Mouse (Mus musculus) kidney, embryonic 16.5 days (tissue): Measurements from ENCODE around the gene Slc9b1. TPM values are rescaled to one million over a fixed set of nuclear protein-coding genes. Genes with fewer than 3 reads are reported as not detected.

Experiments
- ATAC-seq: fragments of 200-750 bp; cut with Nextera tagmentation; 2 replicates; pipeline ENCODE4 v1.8.0; 2017; ENCODE audit warnings: moderate TSS enrichment; ENCODE audit not compliant: low FRiP score, low TSS enrichment
- H3K27ac ChIP-seq: fragments of 300-500 bp; sonication (generic); 2 replicates; pipeline ENCODE4 v1.5.1; 2014; ENCODE audit warnings: low read length
- H3K27me3 ChIP-seq: fragments of 300-500 bp; sonication (generic); 2 replicates; pipeline ENCODE4 v1.6.1; 2014; ENCODE audit warnings: low read length, control low read depth, mixed read lengths; ENCODE audit not compliant: insufficient read depth
- H3K36me3 ChIP-seq: fragments of 300-500 bp; sonication (generic); 2 replicates; pipeline ENCODE4 v1.6.1; 2014; ENCODE audit warnings: low read length, control low read depth, mixed read lengths; ENCODE audit not compliant: insufficient read depth
- H3K4me1 ChIP-seq: fragments of 300-500 bp; sonication (generic); 2 replicates; pipeline ENCODE4 v1.6.1; 2014; ENCODE audit warnings: low read length, control low read depth, mixed read lengths; ENCODE audit not compliant: insufficient read depth
- H3K4me2 ChIP-seq: fragments of 300-500 bp; sonication (generic); replicated peaks from 2 replicates; pipeline ENCODE4 v1.6.1; 2014; ENCODE audit warnings: low read depth, low read length
- H3K4me3 ChIP-seq: fragments of 300-500 bp; sonication (generic); 2 replicates; pipeline ENCODE4 v1.5.1; 2014; ENCODE audit warnings: mild to moderate bottlenecking, low read length
- H3K9ac ChIP-seq: fragments of 300-500 bp; sonication (generic); replicated peaks from 2 replicates; pipeline ENCODE4 v1.6.1; 2014; ENCODE audit warnings: low read length
- H3K9me3 ChIP-seq: fragments of 300-500 bp; sonication (generic); 2 replicates; pipeline ENCODE4 v1.6.1; 2016; ENCODE audit warnings: low read length, control low read depth
- WGBS: fragments of 180-500 bp; shearing (Covaris S2); extraction: QIAGEN DNeasy Blood & Tissue Kit; methylation state at CpG from one replicate; pipeline ENCODE4 v1.1.7; 2014; 5-methylcytosine and 5-hydroxymethylcytosine counted together
- polyA plus RNA-seq: library from polyadenylated mRNA; unstranded; fragments of >200 nt; fragmentation: Nextera tagmentation; extraction: Ambion mirVana; gene quantifications from 2 replicates; pipeline ENCODE4 v1.2.1, GENCODE M21; 2015

Slc9b1 gene
- polyA plus RNA-seq, 1 experiment from 2014 or later = 0.44 TPM

DNA sequence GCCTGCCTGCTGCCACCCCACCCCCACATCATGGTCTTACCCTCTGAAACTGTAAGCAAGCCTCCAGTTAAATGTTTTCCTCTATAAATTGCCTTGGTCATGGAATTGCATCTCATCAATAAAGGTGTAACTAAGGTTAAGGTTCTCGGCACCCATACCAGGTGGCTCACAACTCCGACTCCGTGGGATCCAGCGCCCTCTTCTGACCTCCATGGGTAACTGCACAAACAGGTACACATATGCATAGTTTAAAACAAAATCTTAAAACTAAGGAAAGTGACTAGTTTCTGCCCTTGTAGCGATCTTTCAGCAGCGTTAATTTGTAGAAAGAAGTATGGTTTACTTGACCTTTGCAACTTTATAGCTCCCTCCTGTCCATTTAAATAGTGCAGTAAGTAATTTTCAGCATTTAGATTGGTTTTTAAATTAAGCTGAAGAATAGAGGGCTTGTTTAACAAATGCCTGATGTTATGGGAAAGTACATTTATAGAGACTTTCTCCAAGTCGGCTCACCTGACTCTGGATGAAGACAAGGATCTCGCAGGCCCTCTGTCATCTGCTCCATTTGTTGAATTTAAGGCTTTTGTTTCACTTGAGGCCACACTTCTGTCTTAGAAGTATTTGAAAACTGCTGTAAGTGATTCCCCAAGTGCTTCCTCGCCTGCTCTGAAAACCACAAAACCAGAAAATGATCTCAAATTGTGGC, 32.0 kb upstream of the Slc9b1 start:
- no peak overlapping the region for H3K4me2 ChIP-seq
- no peak overlapping the region for H3K4me3 ChIP-seq
- H3K27me3 ChIP-seq = no peaks in the 10 kb centered on the region
- peaks cover 3% of the 10 kb centered on the region; the same call in 1 of the 2 replicates for H3K9me3 ChIP-seq
- no peaks in the 10 kb centered on the region for H3K36me3 ChIP-seq
- 84% methylated on average over 9 of the region's 9 CpGs for WGBS
- no peaks in the 10 kb centered on the region for H3K4me1 ChIP-seq
- ATAC-seq = no peak
- H3K9ac ChIP-seq = no peak overlapping the region
- H3K27ac ChIP-seq = no peak overlapping the region

DNA sequence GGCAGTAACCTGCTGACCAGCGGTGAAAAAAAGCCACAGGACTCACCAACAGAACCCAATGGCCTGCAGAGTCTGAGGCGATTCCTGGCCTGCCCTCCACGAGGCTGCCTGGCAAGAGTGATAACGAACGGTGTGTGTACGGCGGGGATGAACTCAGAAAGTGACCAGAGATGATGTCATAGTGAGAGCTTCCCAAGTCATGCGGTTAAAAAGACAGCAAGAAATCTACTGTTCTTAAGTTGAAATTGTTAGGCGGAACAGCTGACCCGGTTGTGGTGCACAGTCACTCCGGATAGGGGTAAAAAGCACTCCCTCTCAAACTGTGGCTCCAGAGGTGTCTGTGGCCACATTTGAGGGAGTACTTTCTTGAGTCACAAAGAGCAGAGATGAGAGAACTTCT, 29.5 kb upstream of the Slc9b1 start:
- Histone ChIP-seq H3K36me3 (no peaks in the 10 kb centered on the region), H3K27me3 (no peaks in the 10 kb centered on the region), H3K4me1 (no peaks in the 10 kb centered on the region), H3K27ac (no peak overlapping the region), H3K9me3 (peaks cover 3% of the 10 kb centered on the region; the same call in 1 of the 2 replicates), H3K4me2 (no peak overlapping the region), H3K9ac (no peak overlapping the region), H3K4me3 (no peak overlapping the region)
- ATAC-seq = no peak
- WGBS = 85% methylated on average over 11 of the region's 11 CpGs

DNA sequence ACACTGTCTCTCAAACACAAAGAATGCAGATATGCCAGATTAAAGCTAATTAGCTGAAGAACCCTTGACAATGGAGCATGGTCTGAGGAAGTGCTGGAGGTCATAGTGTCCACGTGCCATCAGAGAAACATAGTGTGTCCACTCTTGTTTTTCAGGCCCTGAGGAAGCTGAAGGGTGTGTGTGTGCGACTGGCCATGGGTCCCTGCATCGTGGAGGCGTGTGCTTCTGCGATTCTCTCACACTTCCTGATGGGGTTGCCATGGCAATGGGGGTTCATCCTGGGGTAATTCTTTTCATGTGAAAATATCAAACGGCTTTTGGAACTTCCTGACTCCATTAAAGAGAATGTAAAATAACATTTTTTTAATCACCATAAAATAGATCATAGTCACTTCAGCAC, 23.5 kb upstream of the Slc9b1 start:
- Histone ChIP-seq H3K27ac (no peak overlapping the region), H3K4me1 (no peaks in the 10 kb centered on the region), H3K9me3 (no peaks in the 10 kb centered on the region), H3K9ac (no peak overlapping the region), H3K36me3 (no peaks in the 10 kb centered on the region), H3K4me2 (no peak overlapping the region), H3K27me3 (no peaks in the 10 kb centered on the region), H3K4me3 (no peak overlapping the region)
- WGBS = 59% methylated on average over 6 of the region's 6 CpGs
- no peak for ATAC-seq

DNA sequence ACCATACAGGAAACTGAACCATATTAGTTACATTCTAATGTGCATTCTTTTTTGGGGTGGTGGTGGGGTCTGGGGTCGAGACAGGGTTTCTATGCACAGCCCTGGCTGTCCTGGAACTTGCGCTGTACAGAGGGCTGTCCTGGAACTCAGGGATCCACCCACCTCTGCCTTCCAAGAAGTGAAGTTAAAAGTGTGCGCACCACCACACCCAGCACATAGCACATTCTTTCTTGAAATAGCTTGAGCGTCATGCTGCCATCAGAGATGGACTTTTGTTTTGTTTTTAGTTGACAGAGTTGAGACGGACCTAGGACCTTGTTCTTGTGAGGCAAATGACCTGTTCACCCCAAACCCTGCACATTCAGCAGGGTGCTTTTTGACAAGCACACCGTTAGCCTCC, 20.7 kb upstream of the Slc9b1 start:
- ATAC-seq = no peak
- Histone ChIP-seq H3K36me3 (no peaks in the 10 kb centered on the region), H3K27me3 (no peaks in the 10 kb centered on the region), H3K4me1 (no peaks in the 10 kb centered on the region), H3K4me3 (no peak overlapping the region), H3K27ac (no peak overlapping the region), H3K9me3 (no peaks in the 10 kb centered on the region), H3K9ac (no peak overlapping the region), H3K4me2 (no peak overlapping the region)
- 69% methylated on average over 6 of the region's 6 CpGs for WGBS

DNA sequence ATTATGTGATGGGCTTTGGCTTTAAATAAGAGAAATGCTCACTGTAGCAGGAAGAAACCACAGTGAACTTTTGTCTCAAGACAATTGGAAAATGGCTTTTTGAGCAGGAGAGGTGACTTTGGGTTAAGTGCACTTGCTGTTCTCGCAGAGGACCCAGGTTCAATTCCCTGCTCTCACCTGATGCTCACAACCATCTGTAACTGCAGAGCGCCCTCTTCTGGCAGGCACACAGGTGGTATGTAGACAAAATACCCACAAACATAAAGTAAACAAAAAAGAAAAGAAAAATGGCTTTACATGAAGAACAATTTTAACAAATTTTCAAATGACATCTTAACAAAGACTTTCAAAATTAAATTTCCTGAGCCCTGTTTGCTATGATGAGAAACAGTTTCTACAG, 20.2 kb upstream of the Slc9b1 start:
- Histone ChIP-seq H3K27me3 (no peaks in the 10 kb centered on the region), H3K27ac (no peak overlapping the region), H3K4me3 (no peak overlapping the region), H3K9ac (no peak overlapping the region), H3K36me3 (no peaks in the 10 kb centered on the region), H3K4me1 (no peaks in the 10 kb centered on the region), H3K4me2 (no peak overlapping the region), H3K9me3 (no peaks in the 10 kb centered on the region)
- ATAC-seq = no peak
- WGBS = 68% methylated on average over 2 of the region's 2 CpGs

DNA sequence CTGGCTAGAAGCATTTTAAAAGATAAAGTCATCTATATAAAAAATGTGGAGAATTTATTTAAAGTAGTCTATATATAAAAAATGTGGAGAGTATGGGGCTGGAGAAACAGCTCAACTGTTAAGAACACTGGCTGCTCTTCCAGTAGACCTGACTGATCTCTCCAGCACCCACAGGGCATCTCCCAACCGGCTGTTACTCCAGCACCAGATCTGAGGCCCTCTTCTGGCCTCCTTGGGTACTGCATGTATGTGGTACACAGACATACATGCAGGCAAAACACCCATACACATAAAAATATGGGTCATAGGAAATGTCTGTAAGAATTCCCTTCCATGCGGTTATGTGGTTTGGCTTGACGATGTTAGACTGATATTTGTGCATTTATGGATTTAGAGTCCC, 19.3 kb upstream of the Slc9b1 start:
- H3K9me3 ChIP-seq = no peaks in the 10 kb centered on the region
- 37% methylated on average over 3 of the region's 3 CpGs for WGBS
- no peak overlapping the region for H3K9ac ChIP-seq
- no peaks in the 10 kb centered on the region for H3K27me3 ChIP-seq
- H3K4me1 ChIP-seq = no peaks in the 10 kb centered on the region
- H3K27ac ChIP-seq = no peak overlapping the region
- no peaks in the 10 kb centered on the region for H3K36me3 ChIP-seq
- H3K4me2 ChIP-seq = no peak overlapping the region
- ATAC-seq = no peak
- H3K4me3 ChIP-seq = no peak overlapping the region

DNA sequence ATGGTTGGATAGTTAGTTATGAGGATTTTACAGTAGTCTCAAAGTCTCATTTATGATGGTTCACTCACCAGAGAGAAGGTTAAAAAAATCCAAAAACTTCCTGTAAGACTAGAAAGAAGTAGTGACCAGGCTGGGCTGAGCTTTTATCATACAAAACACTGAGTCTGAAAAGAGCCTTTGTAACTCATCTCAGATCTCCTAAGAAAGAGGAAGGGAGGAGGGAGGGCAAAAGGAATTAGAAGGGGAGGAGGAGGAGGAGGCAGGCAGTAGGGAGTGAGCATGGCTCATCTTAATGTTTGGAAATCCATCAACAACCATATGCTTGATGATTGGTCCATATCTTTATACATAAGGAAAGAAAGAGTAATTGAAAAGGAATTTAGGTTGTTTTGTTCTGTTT, 15.1 kb upstream of the Slc9b1 start:
- no peaks in the 10 kb centered on the region for H3K4me1 ChIP-seq
- ATAC-seq = no peak
- H3K36me3 ChIP-seq = no peaks in the 10 kb centered on the region
- no peak overlapping the region for H3K4me3 ChIP-seq
- H3K4me2 ChIP-seq = no peak overlapping the region
- H3K9me3 ChIP-seq = no peaks in the 10 kb centered on the region
- H3K27ac ChIP-seq = no peak overlapping the region
- H3K27me3 ChIP-seq = no peaks in the 10 kb centered on the region
- no peak overlapping the region for H3K9ac ChIP-seq

DNA sequence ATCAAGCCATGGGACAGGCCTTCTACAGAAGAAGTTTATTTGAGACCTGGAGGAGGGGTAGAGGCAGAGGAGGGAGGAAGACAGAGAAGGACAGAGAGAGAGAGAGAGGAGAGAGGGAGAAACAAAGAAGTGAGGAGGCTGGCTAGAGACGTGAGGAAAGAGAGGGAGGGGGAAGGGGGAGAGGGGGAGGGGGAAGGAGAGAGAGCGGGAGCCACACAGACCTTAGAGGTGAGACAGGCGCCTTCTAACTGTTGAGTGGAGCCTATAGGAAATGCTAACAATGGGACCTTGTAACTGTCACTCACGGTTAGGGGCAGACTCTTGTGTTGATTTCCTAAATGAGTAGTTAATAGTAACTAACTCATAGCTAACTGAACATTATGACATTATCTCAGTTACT, 14.1 kb upstream of the Slc9b1 start:
- Histone ChIP-seq H3K27me3 (no peaks in the 10 kb centered on the region), H3K4me3 (no peak overlapping the region), H3K36me3 (no peaks in the 10 kb centered on the region), H3K9me3 (no peaks in the 10 kb centered on the region), H3K4me1 (no peaks in the 10 kb centered on the region), H3K9ac (no peak overlapping the region), H3K27ac (no peak overlapping the region), H3K4me2 (no peak overlapping the region)
- ATAC-seq = no peak
- 53% methylated on average over 4 of the region's 4 CpGs for WGBS

DNA sequence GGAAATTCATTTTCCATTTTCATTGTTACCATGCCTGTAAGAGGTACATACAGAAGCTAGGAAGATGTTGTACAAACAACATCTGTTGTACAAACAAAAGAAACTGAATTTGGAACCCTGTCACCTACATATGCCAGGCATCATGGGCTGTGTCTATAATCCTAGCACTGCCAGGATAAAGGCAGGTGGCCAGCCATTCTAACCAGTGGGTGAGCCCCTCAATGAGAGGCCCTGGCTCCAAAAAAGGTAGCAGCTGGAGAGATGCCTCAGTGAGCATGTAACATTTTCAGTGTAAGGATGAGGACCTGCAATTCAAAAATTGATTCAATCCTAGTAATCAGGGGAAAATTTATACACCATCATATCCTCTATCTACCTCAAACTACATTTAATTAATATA, 1.2 kb downstream of the Slc9b1 start:
- H3K9me3 ChIP-seq = no peaks in the 10 kb centered on the region; the same call in 1 of the 2 replicates
- no peak for ATAC-seq
- H3K27ac ChIP-seq = no peak overlapping the region
- H3K4me2 ChIP-seq = no peak overlapping the region
- no peaks in the 10 kb centered on the region for H3K36me3 ChIP-seq
- no peak overlapping the region for H3K9ac ChIP-seq
- H3K27me3 ChIP-seq = no peaks in the 10 kb centered on the region
- no peak overlapping the region for H3K4me3 ChIP-seq
- H3K4me1 ChIP-seq = no peaks in the 10 kb centered on the region

DNA sequence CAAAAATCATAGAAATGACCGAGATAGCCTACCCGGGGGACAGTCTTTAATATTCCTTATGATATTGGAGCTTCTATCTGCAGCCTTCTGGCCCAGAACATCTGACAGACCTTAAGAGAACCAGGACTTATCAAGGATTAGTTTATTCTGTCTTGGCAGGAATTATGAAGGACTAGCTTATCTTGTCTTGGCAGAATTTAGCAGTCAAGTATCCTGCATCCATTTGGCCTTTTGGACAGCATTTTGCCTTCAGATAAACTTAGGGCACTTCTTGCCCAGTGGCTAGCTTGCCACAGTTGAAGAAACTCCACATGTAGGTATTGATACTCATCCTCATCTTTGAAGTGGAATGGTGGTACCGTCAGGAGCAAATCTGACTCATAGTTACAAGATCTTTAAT, 4.0 kb downstream of the Slc9b1 start:
- no peaks in the 10 kb centered on the region for H3K4me1 ChIP-seq
- no peaks in the 10 kb centered on the region for H3K9me3 ChIP-seq
- 97% methylated on average over 3 of the region's 3 CpGs for WGBS
- no peak for ATAC-seq
- no peak overlapping the region for H3K9ac ChIP-seq
- H3K27ac ChIP-seq = no peak overlapping the region
- no peaks in the 10 kb centered on the region for H3K36me3 ChIP-seq
- no peaks in the 10 kb centered on the region for H3K27me3 ChIP-seq
- no peak overlapping the region for H3K4me2 ChIP-seq
- H3K4me3 ChIP-seq = no peak overlapping the region
